Comparison of ENCODE assay signal across 10 mouse cellular contexts in the genomic region with DNA sequence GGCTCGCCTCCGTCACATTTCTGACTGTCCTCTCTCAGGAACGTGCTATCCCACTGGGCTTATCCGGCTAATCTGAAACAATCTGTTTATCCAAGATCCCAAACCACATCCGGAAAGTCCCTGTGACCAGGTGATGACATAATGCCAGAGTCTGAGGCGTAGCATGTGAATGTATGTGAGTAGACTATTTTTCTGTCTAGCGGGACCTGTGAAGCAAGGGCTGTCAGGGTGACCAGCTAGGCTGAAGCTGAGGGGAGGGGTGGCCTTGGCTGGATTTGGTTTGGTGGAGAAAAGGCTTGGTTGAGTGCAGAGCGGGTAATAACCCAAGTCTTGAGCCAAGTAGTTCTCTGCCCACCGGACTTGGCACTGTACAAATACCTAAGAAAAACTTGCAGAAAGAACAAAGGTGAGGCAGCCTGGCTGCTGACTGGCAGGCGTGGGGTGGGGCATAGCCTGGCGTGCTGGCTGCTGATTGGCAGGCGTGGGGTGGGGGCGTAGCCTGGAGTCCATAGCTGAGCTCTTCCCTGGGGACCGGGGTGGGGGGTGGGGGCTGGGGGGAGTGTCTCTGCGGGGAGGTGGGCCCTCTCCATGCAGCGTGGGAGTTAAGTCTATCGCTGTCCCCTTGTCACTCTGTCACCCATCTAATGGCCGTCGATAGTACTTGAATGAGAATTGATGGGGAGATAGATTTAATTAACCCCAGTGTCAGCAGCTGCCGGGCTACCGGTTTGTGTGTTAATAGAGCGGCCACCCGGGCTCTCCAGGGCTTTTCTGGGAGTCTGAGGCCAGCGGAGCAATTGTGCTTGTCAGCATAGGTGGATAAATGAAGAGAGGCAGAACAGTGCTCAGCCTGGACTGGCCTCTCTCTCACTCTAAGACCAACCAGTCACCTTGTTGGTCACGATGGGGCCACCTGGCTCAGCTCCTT. TPM values are rescaled to one million over a fixed set of nuclear protein-coding genes. Genes with fewer than 3 reads are reported as not detected.
DNase-seq lines count a peak whose midpoint lies in the region; ATAC-seq and TF ChIP-seq lines count a peak whose summit lies in the region.
"Had no signal": no experiment of that assay in that cellular context is flagged by ENCODE, and none has a peak within 500 bp of the region (broad histone marks: within the 10 kb centered on the region; RNA-seq: fewer than 3 reads in every experiment).

No protein-coding gene starts in this region.

- no peaks in the 10 kb centered on the region for H3K27me3 ChIP-seq in heart, embryonic 16.5 days (ENCODE audit: control insufficient read depth, insufficient read depth, low read length)
- H3K27me3 ChIP-seq in embryonic facial prominence, embryonic 12.5 days, result no peaks in the 10 kb centered on the region
- H3K27me3 ChIP-seq in intestine, postnatal 0 days (replicated peaks; ENCODE audit: control insufficient read depth, insufficient read depth, low read length), result no peaks in the 10 kb centered on the region

- no peak overlapping the region for H3K27ac ChIP-seq in heart, embryonic 16.5 days (ENCODE audit: low read length)
- H3K27ac ChIP-seq in embryonic facial prominence, embryonic 12.5 days, result no peak overlapping the region
- H3K27ac ChIP-seq in intestine, postnatal 0 days (ENCODE audit: low read depth, low read length), result no peak overlapping the region

- H3K4me1 ChIP-seq in heart, embryonic 16.5 days (ENCODE audit: control insufficient read depth, insufficient read depth, low read length), result peaks cover 4% of the 10 kb centered on the region; the same call in 1 of the 2 replicates
- H3K4me1 ChIP-seq in embryonic facial prominence, embryonic 12.5 days, result peaks cover 10% of the 10 kb centered on the region; the same call in 1 of the 2 replicates
- no peaks in the 10 kb centered on the region for H3K4me1 ChIP-seq in intestine, postnatal 0 days (replicated peaks; ENCODE audit: control insufficient read depth, insufficient read depth, low read length)

- ATAC-seq in heart, embryonic 16.5 days (replicated peaks; ENCODE audit: extremely low read depth, insufficient read depth, low FRiP score), result no peak
- ATAC-seq in embryonic facial prominence, embryonic 12.5 days (ENCODE audit: insufficient number of reproducible peaks, insufficient read depth, low FRiP score, low TSS enrichment), result peak; percentile 68; the same call in 1 of the 2 replicates
- no peak; the same call in 1 of the 2 replicates for ATAC-seq in intestine, postnatal 0 days

- H3K9me3 ChIP-seq in heart, embryonic 16.5 days (replicated peaks; ENCODE audit: control insufficient read depth, low read length), result no peaks in the 10 kb centered on the region
- H3K9me3 ChIP-seq in embryonic facial prominence, embryonic 12.5 days, result no peaks in the 10 kb centered on the region
- no peaks in the 10 kb centered on the region for H3K9me3 ChIP-seq in intestine, postnatal 0 days (ENCODE audit: control insufficient read depth)

- H3K4me3 ChIP-seq in heart, embryonic 16.5 days (ENCODE audit: low read length), result no peak overlapping the region
- H3K4me3 ChIP-seq in embryonic facial prominence, embryonic 12.5 days, result no peak overlapping the region
- no peak overlapping the region for H3K4me3 ChIP-seq in intestine, postnatal 0 days (ENCODE audit: low read depth, low read length)

- no peaks in the 10 kb centered on the region for H3K36me3 ChIP-seq in heart, embryonic 16.5 days (ENCODE audit: control insufficient read depth, insufficient read depth)
- no peaks in the 10 kb centered on the region for H3K36me3 ChIP-seq in embryonic facial prominence, embryonic 12.5 days
- H3K36me3 ChIP-seq in intestine, postnatal 0 days (ENCODE audit: control insufficient read depth, insufficient read depth), result no peaks in the 10 kb centered on the region

- intact Hi-C loops in heart, postnatal 10 days (cut with DNase I), result no loop called here

- WGBS in heart, embryonic 16.5 days, result 27% methylated on average over 25 of the region's 25 CpGs
- 26% methylated on average over 25 of the region's 25 CpGs for WGBS in embryonic facial prominence, embryonic 12.5 days
- 30% methylated on average over 25 of the region's 25 CpGs for WGBS in intestine, postnatal 0 days

- no peak overlapping the region for H3K9ac ChIP-seq in heart, embryonic 16.5 days (ENCODE audit: low read length)
- no peak overlapping the region for H3K9ac ChIP-seq in embryonic facial prominence, embryonic 12.5 days
- H3K9ac ChIP-seq in intestine, postnatal 0 days (ENCODE audit: low read depth, low read length), result no peak overlapping the region

- peak overlapping the region; percentile 26 for H3K4me2 ChIP-seq in heart, embryonic 16.5 days (ENCODE audit: low read depth, low read length)
- H3K4me2 ChIP-seq in embryonic facial prominence, embryonic 12.5 days (replicated peaks), result peak overlapping the region; percentile 42
- H3K4me2 ChIP-seq in intestine, postnatal 0 days (replicated peaks; ENCODE audit: low read depth), result 0 out of 2 replicates have a peak overlapping the region, but pooled peaks have one; percentile 24

- no peak for DNase-seq in heart, postnatal 10 days
- peak; percentile 54 for DNase-seq in neural tube, embryonic 10.5 days (ENCODE audit: extremely low spot score, low spot score)
- no peak for DNase-seq in adrenal gland, postnatal 14 days
- DNase-seq in thymus, postnatal 10 days (ENCODE audit: low spot score in 2 of 2), result no peak
- no peak for DNase-seq in gastrocnemius, postnatal 25 days
- DNase-seq: heart, postnatal 4 days; thymus, postnatal 36 days had no signal

- TF ChIP-seq CTCF in intestine, postnatal 0 days (IDR thresholded peaks at IDR 0.05; ENCODE audit: low read depth), result no peak

RNA-seq across cellular contexts. Expression of a gene that starts 54.2 kb away (rescaled TPM):
- polyA plus RNA-seq in heart, embryonic 16.5 days (2015; fragmentation: Nextera tagmentation; extraction: Ambion mirVana), result 10.0 and 12.5 TPM in 2 replicates
- total RNA-seq in heart, postnatal 10 days (2021), result 10 to 100 TPM; 35.3 to 47.0 TPM
- 5.7 and 6.3 TPM in 2 replicates for polyA plus RNA-seq in embryonic facial prominence, embryonic 12.5 days (2016; fragmentation: Nextera tagmentation; extraction: Ambion mirVana)
- 2.5 and 2.6 TPM in 2 replicates for polyA plus RNA-seq in intestine, postnatal 0 days (2015; fragmentation: Nextera tagmentation; extraction: Ambion mirVana)
- total RNA-seq in adrenal gland, postnatal 14 days (2021), result 10.5 and 11.3 TPM in 2 replicates
- 1 to 10 TPM; 2.0 to 3.5 TPM for total RNA-seq in gastrocnemius, postnatal 25 days (2021)
